Mouse (Mus musculus) embryonic facial prominence, embryonic 12.5 days (tissue): ENCODE results near the gene Nop16. TPM values are rescaled to one million over a fixed set of nuclear protein-coding genes. Genes with fewer than 3 reads are reported as not detected.

Experiments
- ATAC-seq: fragments of 200-750 bp; cut with Nextera tagmentation; 2 replicates; pipeline ENCODE4 v1.8.0; 2017; ENCODE audit not compliant: insufficient number of reproducible peaks, insufficient read depth, low FRiP score, low TSS enrichment
- H3K27ac ChIP-seq: fragments of 300-500 bp; sonication (generic); 2 replicates; pipeline ENCODE4 v1.5.1; 2016; ENCODE audit warnings: mild to moderate bottlenecking
- H3K27me3 ChIP-seq: fragments of 300-500 bp; sonication (generic); 2 replicates; pipeline ENCODE4 v1.6.1; 2016; ENCODE audit warnings: mild to moderate bottlenecking, moderate library complexity
- H3K36me3 ChIP-seq: fragments of 300-500 bp; sonication (generic); 2 replicates; pipeline ENCODE4 v1.6.1; 2016; ENCODE audit warnings: mild to moderate bottlenecking
- H3K4me1 ChIP-seq: fragments of 300-500 bp; sonication (generic); 2 replicates; pipeline ENCODE4 v1.6.1; 2016
- H3K4me2 ChIP-seq: fragments of 300-500 bp; sonication (generic); replicated peaks from 2 replicates; pipeline ENCODE4 v1.6.1; 2016; ENCODE audit warnings: mild to moderate bottlenecking, moderate library complexity
- H3K4me3 ChIP-seq: fragments of 300-500 bp; sonication (generic); 2 replicates; pipeline ENCODE4 v1.5.1; 2016; ENCODE audit warnings: mild to moderate bottlenecking
- H3K9ac ChIP-seq: fragments of 300-500 bp; sonication (generic); 2 replicates; pipeline ENCODE4 v1.6.1; 2016; ENCODE audit warnings: mild to moderate bottlenecking, moderate library complexity
- H3K9me3 ChIP-seq: fragments of 300-500 bp; sonication (generic); 2 replicates; pipeline ENCODE4 v1.6.1; 2016; ENCODE audit warnings: mild to moderate bottlenecking, moderate library complexity
- WGBS: fragments of 180-500 bp; shearing (Covaris S2); methylation state at CpG from one replicate; pipeline ENCODE4 v1.1.7; 2016; 5-methylcytosine and 5-hydroxymethylcytosine counted together
- polyA plus RNA-seq: library from polyadenylated mRNA; unstranded; fragments of >200 nt; fragmentation: Nextera tagmentation; extraction: Ambion mirVana; gene quantifications from 2 replicates; pipeline ENCODE4 v1.2.1, GENCODE M21; 2016

Nop16 gene
- polyA plus RNA-seq, 1 experiment from 2014 or later = 85.7 TPM

GRCm38 (mm10) chr13:54593617-54594016 is 3.7 kb upstream of the Nop16 start:
- H3K4me1 ChIP-seq = peaks cover 10% of the 10 kb centered on the region
- H3K4me2 ChIP-seq = no peak overlapping the region
- 0 out of 2 replicates have a peak, but pooled peaks cover 5% of the 10 kb centered on the region for H3K36me3 ChIP-seq
- H3K9ac ChIP-seq = no peak overlapping the region
- H3K27me3 ChIP-seq = no peaks in the 10 kb centered on the region
- H3K9me3 ChIP-seq = no peaks in the 10 kb centered on the region
- no peak overlapping the region for H3K27ac ChIP-seq
- no peak for ATAC-seq
- no peak overlapping the region for H3K4me3 ChIP-seq
- WGBS = 91% methylated on average over 11 of the region's 11 CpGs

- Histone ChIP-seq H3K9ac (no peak overlapping the region), H3K4me3 (no peak overlapping the region), H3K9me3 (no peaks in the 10 kb centered on the region), H3K36me3 (peaks cover 7% of the 10 kb centered on the region), H3K4me2 (peak overlapping the region; percentile 68), H3K27ac (no peak overlapping the region), H3K27me3 (no peaks in the 10 kb centered on the region), H3K4me1 (peaks cover 10% of the 10 kb centered on the region)
- 91% methylated on average over 8 of the region's 8 CpGs for WGBS
- no peak for ATAC-seq
Observed at GRCm38 (mm10) chr13:54591776-54592356, 2.0 kb upstream of the Nop16 start.

GRCm38 (mm10) chr13:54589414-54589995 is 385 bp downstream of the Nop16 start:
- H3K27me3 ChIP-seq = no peaks in the 10 kb centered on the region
- 2% methylated on average over 24 of the region's 24 CpGs for WGBS
- H3K9me3 ChIP-seq = no peaks in the 10 kb centered on the region
- no peak for ATAC-seq
- H3K27ac ChIP-seq = no peak overlapping the region
- peak overlapping the region; percentile 50 for H3K9ac ChIP-seq
- peak overlapping the region; percentile 78 for H3K4me3 ChIP-seq
- peak overlapping the region; percentile 68 for H3K4me2 ChIP-seq
- peaks cover 25% of the 10 kb centered on the region for H3K36me3 ChIP-seq
- H3K4me1 ChIP-seq = peaks cover 10% of the 10 kb centered on the region

GRCm38 (mm10) chr13:54585831-54586230 is 4.1 kb downstream of the Nop16 start:
- H3K4me1 ChIP-seq = peaks cover under 1% of the 10 kb centered on the region
- H3K9ac ChIP-seq = no peak overlapping the region
- no peaks in the 10 kb centered on the region for H3K27me3 ChIP-seq
- ATAC-seq = no peak
- H3K27ac ChIP-seq = no peak overlapping the region
- peaks cover 58% of the 10 kb centered on the region for H3K36me3 ChIP-seq
- no peak overlapping the region for H3K4me3 ChIP-seq
- 89% methylated on average over 11 of the region's 11 CpGs for WGBS
- no peak overlapping the region for H3K4me2 ChIP-seq
- no peaks in the 10 kb centered on the region for H3K9me3 ChIP-seq

DNA sequence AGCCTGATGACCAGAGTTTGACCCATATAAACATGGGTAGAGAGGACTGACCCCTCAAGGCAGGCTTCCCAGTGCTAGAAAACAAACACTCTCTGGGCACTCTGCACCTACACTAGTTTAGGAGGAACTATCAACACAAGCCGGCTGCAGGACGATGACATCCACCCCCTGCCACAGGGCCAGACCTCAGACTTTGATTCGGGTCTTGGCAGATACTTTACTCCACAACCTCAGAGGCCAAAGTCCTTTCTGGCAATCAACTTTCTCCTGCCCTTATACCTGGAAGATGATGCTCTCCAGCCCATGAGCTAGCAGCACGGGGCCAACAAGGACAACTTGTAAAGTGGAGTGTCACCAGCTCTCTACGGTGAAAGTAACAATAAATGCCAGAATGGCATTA is 7.0 kb downstream of the Nop16 start:
- Histone ChIP-seq H3K36me3 (peaks cover 85% of the 10 kb centered on the region), H3K9me3 (no peaks in the 10 kb centered on the region), H3K4me2 (no peak overlapping the region), H3K27ac (no peak overlapping the region), H3K27me3 (no peaks in the 10 kb centered on the region), H3K4me1 (no peaks in the 10 kb centered on the region), H3K9ac (no peak overlapping the region), H3K4me3 (no peak overlapping the region)
- WGBS = 84% methylated on average over 5 of the region's 5 CpGs
- no peak for ATAC-seq

DNA sequence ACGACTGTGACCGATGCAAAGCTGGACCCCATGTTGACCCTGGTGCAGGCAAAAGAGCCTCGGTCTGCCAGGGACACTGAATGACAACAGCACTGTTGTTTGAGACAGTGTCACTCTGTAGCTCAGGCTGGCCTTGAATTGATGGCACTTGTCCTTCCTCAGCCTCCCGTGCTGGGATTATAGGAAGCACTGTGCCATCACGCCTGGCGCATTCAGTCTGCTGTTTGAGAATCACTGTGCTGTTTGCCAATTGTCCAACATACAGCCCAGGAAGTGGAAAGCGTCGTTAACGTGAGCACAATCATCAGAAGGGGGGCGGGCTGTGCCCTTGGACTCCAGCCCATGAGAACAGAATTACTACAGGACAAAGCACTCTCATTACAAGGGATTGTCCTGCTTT is 7.8 kb downstream of the Nop16 start:
- no peak for ATAC-seq
- H3K9ac ChIP-seq = no peak overlapping the region
- no peak overlapping the region for H3K27ac ChIP-seq
- no peaks in the 10 kb centered on the region for H3K27me3 ChIP-seq
- 79% methylated on average over 10 of the region's 10 CpGs for WGBS
- H3K4me1 ChIP-seq = no peaks in the 10 kb centered on the region
- no peak overlapping the region for H3K4me2 ChIP-seq
- no peaks in the 10 kb centered on the region for H3K9me3 ChIP-seq
- H3K4me3 ChIP-seq = no peak overlapping the region
- peaks cover 87% of the 10 kb centered on the region for H3K36me3 ChIP-seq

DNA sequence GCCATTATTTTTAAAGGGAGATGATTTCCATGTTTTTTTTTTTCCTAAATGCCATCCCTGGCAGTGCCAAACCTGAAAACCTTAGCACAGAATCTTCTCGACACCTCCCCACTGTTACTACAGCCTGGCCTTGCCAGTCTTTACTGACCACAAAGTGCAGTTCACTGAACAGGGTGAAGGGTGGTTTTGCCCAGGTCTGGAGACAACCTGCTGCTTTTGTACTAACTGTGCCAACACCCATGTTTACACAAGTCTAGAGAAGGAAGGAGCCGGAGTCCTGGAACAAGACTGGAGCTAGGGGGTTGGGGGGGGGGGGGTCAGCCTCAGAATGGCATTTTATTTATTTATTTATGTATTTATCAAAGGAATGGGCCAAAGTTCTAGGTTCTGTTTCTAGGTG is 8.5 kb downstream of the Nop16 start:
- WGBS = 79% methylated on average over 2 of the region's 2 CpGs

DNA sequence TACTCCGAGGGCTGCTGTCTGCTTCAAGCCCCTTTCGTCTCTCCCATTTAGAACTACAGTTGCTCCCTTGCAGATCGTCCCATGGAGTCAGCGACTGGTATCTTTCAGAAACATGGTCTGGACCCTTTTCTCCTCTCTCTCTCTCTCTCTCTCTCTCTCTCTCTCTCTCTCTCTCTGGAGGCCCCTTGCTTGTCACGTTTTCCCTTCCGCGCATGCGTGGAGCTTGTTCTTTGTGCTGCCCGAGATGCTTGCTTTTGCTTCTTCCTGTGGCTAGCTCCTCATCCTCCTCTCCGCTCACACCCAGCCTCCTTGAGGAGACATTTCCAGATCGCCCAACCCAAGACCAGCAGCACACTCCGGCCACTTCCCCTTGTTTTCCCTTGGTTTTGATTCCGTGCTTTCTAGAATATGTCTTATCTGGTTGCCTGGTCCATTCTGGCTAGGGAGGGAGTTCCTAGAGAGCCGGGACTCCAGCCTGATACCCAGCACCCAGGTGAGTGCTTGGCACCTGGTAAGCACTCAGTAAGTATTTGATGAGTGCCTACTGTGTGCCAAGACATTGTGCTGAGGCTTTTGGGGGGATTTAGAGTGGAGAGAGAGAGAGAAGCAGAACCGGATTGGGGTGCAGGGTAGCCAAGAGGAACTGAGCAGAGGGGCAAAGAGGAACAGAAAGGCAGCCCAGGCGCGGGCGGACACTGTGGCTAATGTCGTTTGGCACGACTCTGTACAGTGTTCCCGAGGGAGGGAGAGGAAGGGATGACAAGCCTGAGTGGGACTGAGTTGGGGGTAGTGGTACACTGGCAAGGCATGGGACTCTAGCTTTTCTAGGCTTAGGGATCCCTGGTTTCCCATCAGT is 12.0 kb downstream of the Nop16 start:
- peaks cover 12% of the 10 kb centered on the region for H3K4me1 ChIP-seq
- no peak overlapping the region for H3K9ac ChIP-seq
- no peaks in the 10 kb centered on the region for H3K9me3 ChIP-seq
- H3K4me3 ChIP-seq = no peak overlapping the region
- WGBS = 84% methylated on average over 21 of the region's 21 CpGs
- no peak for ATAC-seq
- H3K4me2 ChIP-seq = no peak overlapping the region
- H3K27me3 ChIP-seq = no peaks in the 10 kb centered on the region
- H3K36me3 ChIP-seq = peaks cover 56% of the 10 kb centered on the region
- H3K27ac ChIP-seq = no peak overlapping the region

More for the DNA sequence above, 8.5 kb downstream of the Nop16 start:
- Histone ChIP-seq H3K4me2 (no peak overlapping the region), H3K27ac (no peak overlapping the region), H3K27me3 (no peaks in the 10 kb centered on the region), H3K4me1 (peaks cover 2% of the 10 kb centered on the region; the same call in 1 of the 2 replicates), H3K9ac (no peak overlapping the region), H3K4me3 (no peak overlapping the region), H3K9me3 (no peaks in the 10 kb centered on the region), H3K36me3 (peaks cover 90% of the 10 kb centered on the region)
- ATAC-seq = no peak

DNA sequence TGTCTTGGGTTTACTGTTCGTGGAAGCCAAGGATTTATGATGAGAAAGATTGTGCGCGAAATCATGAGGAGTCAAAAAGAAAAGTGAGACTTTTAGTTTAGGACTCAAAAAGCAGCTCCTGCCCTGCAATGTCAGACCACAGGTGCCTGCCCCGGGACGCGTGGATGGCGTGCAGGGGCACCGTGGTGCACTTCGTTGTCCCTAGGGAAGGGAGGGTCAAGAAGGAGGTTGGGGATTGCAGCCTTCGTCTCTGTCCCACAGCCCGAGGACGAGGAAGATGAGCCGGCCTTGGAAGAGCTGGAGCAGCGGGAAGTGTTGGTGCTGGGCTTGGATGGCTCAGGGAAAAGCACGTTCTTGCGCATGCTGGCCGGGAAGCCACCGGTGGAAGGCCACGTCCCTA is 14.4 kb downstream of the Nop16 start:
- H3K9me3 ChIP-seq = no peaks in the 10 kb centered on the region
- H3K36me3 ChIP-seq = peaks cover 36% of the 10 kb centered on the region
- peak overlapping the region; percentile 82 for H3K4me2 ChIP-seq
- no peak for ATAC-seq
- H3K4me1 ChIP-seq = peaks cover 12% of the 10 kb centered on the region
- H3K27ac ChIP-seq = peak overlapping the region; percentile 77; the same call in 1 of the 2 replicates
- peak overlapping the region; percentile 91 for H3K9ac ChIP-seq
- peak overlapping the region; percentile 99 for H3K4me3 ChIP-seq
- H3K27me3 ChIP-seq = no peaks in the 10 kb centered on the region
- WGBS = under 1% methylated on average over 19 of the region's 19 CpGs

DNA sequence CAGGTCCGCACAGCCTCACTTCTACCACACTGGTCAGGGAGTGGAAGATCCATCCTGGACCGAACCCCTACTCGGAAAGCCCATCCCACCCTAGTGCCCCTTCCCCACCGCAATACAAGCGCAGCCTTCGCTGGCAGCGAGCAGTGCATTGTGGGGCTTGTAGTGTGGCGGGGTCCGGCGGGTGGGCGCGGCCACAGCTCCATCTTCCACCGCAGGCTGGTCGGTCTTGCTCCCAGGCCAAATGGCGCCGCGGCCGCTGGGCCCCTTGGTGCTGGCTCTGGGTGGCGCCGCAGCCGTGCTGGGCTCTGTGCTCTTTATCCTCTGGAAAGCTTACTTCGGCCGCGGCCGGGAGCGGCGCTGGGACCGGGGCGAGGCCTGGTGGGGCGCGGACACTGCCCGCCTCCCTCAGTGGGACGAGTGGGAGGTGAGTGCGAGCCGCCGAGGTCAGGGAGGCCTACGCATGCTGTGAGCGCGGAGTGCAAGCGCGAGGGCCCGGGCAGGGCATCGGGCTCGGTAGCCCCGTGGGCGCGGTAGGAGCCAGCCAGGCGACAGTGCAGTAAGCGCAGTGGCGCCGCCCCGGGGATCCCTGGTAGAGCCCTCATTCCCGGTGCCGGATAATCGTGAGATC is 14.9 kb downstream of the Nop16 start, which contains the start of gene Arl10:
TSS of gene Arl10 (plus strand) at position 162 of the 628 bp plus-strand sequence.
- peak within 1 kb of the TSS; percentile 82 for H3K4me2 ChIP-seq
- H3K4me1 ChIP-seq = peaks cover 12% of the 10 kb centered on the region
- ATAC-seq = peak; percentile 85
- WGBS = under 1% methylated on average over 55 of the region's 55 CpGs
- no peaks in the 10 kb centered on the region for H3K27me3 ChIP-seq
- peak within 1 kb of the TSS; percentile 99 for H3K4me3 ChIP-seq
- H3K9ac ChIP-seq = peak within 1 kb of the TSS; percentile 91
- H3K27ac ChIP-seq = peak within 1 kb of the TSS; percentile 77
- peaks cover 31% of the 10 kb centered on the region; the same call in 1 of the 2 replicates for H3K36me3 ChIP-seq
- H3K9me3 ChIP-seq = no peaks in the 10 kb centered on the region

DNA sequence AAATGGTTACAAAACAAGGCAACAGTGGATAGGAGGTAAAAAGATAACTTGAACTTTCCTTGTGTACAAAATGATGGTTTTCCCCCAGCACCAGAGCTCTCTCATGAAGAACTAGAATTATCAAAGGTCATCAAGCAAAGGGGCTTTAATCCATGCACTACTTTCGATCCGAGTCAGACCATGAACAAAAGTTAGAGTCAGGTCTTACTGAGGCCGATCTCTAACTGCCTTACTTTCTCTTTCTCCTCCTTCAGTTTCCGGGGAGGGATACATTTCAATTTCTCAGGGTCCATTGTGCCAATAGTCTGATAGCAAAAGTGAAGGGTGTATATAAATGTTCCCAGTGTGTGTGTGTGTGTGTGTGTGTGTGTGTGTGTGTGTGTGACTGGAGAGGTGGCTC is 17.3 kb downstream of the Nop16 start:
- Histone ChIP-seq H3K9me3 (no peaks in the 10 kb centered on the region), H3K4me3 (no peak overlapping the region), H3K4me1 (peaks cover 12% of the 10 kb centered on the region), H3K9ac (no peak overlapping the region), H3K27me3 (no peaks in the 10 kb centered on the region), H3K36me3 (peaks cover 8% of the 10 kb centered on the region; the same call in 1 of the 2 replicates), H3K27ac (no peak overlapping the region), H3K4me2 (no peak overlapping the region)
- 82% methylated on average over 4 of the region's 4 CpGs for WGBS
- ATAC-seq = no peak
